Mouse (Mus musculus): ENCODE measurements around the gene Hes2. TPM values are rescaled to one million over a fixed set of nuclear protein-coding genes. Genes with fewer than 3 reads are reported as not detected.

Hes2 gene
- total and polyA plus RNA-seq, 2 experiments from 2014 or later, result not detected

- no peaks in the 10 kb centered on the region for H3K9me3 ChIP-seq (ENCODE audit: low read length)
- 68% methylated on average over 4 of the region's 4 CpGs for WGBS
- peak; percentile 24; the same call in 1 of the 2 replicates for TF ChIP-seq CTCF (IDR thresholded peaks at IDR 0.05; ENCODE audit: low read depth)
- H3K4me2 ChIP-seq (ENCODE audit: low read depth, low read length), result no peak overlapping the region
- H3K9ac ChIP-seq (replicated peaks; ENCODE audit: low read length), result no peak overlapping the region
- ATAC-seq (no peak), DNase-seq (ENCODE audit: low spot score) (no peak)
- H3K27me3 ChIP-seq (ENCODE audit: insufficient read depth, low read length), result peaks cover 66% of the 10 kb centered on the region
- H3K4me3 ChIP-seq (ENCODE audit: low read length), result no peak overlapping the region
- no peaks in the 10 kb centered on the region for H3K36me3 ChIP-seq (ENCODE audit: insufficient read depth, low read length)
- H3K27ac ChIP-seq, result no peak overlapping the region
- peaks cover 5% of the 10 kb centered on the region; the same call in 1 of the 2 replicates for H3K4me1 ChIP-seq (ENCODE audit: insufficient read depth, low read length)
These were observed 3.6 kb upstream of the Hes2 start for GRCm38 (mm10) chr4:152155019-152155418.

- TF ChIP-seq CTCF (IDR thresholded peaks at IDR 0.05; ENCODE audit: low read depth), result peak; percentile 77
- Histone ChIP-seq H3K27ac (no peak overlapping the region), H3K36me3 (ENCODE audit: insufficient read depth, low read length) (no peaks in the 10 kb centered on the region), H3K4me1 (ENCODE audit: insufficient read depth, low read length) (peaks cover 5% of the 10 kb centered on the region; the same call in 1 of the 2 replicates), H3K4me3 (ENCODE audit: low read length) (peak overlapping the region; percentile 14; the same call in 1 of the 2 replicates), H3K4me2 (ENCODE audit: low read depth, low read length) (peak overlapping the region; percentile 16), H3K9me3 (ENCODE audit: low read length) (no peaks in the 10 kb centered on the region), H3K9ac (replicated peaks; ENCODE audit: low read length) (no peak overlapping the region), H3K27me3 (ENCODE audit: insufficient read depth, low read length) (peaks cover 53% of the 10 kb centered on the region)
- WGBS, result 19% methylated on average over 21 of the region's 21 CpGs
- ATAC-seq (no peak), DNase-seq (ENCODE audit: low spot score) (peak; percentile 68)
These were observed 685 bp upstream of the Hes2 start for GRCm38 (mm10) chr4:152157779-152158584.

DNA sequence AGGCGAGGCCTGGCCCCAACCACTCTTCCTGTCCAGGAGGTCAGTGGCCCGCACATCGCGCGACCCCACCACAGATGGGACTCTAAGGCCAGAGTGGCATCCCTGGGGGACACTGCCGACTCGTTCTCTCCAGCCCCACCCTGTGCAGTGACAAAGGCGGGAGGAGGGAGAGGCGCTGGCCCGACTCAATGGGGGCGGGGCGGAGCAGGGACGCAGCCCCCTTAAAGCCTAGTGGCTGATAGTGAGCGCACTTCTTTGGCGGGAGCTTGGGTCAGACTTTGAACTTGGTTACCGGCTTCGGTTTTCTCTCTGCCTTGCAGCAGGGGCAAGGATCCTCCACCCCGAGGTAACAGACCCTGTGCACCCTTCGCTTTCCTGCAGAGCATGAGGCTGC, 615 bp downstream of the Hes2 start:
- H3K27ac ChIP-seq, result no peak overlapping the region
- TF ChIP-seq CTCF (IDR thresholded peaks at IDR 0.05; ENCODE audit: low read depth), result no peak
- H3K27me3 ChIP-seq (ENCODE audit: insufficient read depth, low read length), result peaks cover 42% of the 10 kb centered on the region
- ATAC-seq (no peak), DNase-seq (ENCODE audit: low spot score) (no peak)
- no peak overlapping the region for H3K9ac ChIP-seq (replicated peaks; ENCODE audit: low read length)
- 1% methylated on average over 19 of the region's 19 CpGs for WGBS
- peak overlapping the region; percentile 18 for H3K4me3 ChIP-seq (ENCODE audit: low read length)
- H3K4me1 ChIP-seq (ENCODE audit: insufficient read depth, low read length), result peaks cover 5% of the 10 kb centered on the region; the same call in 1 of the 2 replicates
- peak overlapping the region; percentile 16 for H3K4me2 ChIP-seq (ENCODE audit: low read depth, low read length)
- no peaks in the 10 kb centered on the region for H3K36me3 ChIP-seq (ENCODE audit: insufficient read depth, low read length)
- no peaks in the 10 kb centered on the region for H3K9me3 ChIP-seq (ENCODE audit: low read length)

- H3K27ac ChIP-seq, result no peak overlapping the region
- H3K4me2 ChIP-seq (ENCODE audit: low read depth, low read length), result no peak overlapping the region
- DNase-seq (ENCODE audit: low spot score), result no peak
- no peak overlapping the region for H3K4me3 ChIP-seq (ENCODE audit: low read length)
- H3K4me1 ChIP-seq (ENCODE audit: insufficient read depth, low read length), result peaks cover 5% of the 10 kb centered on the region; the same call in 1 of the 2 replicates
- peaks cover 42% of the 10 kb centered on the region for H3K27me3 ChIP-seq (ENCODE audit: insufficient read depth, low read length)
- TF ChIP-seq CTCF (IDR thresholded peaks at IDR 0.05; ENCODE audit: low read depth), result no peak
- H3K9me3 ChIP-seq (ENCODE audit: low read length), result no peaks in the 10 kb centered on the region
- H3K9ac ChIP-seq (replicated peaks; ENCODE audit: low read length), result no peak overlapping the region
- WGBS, result 39% methylated on average over 4 of the region's 4 CpGs
- no peak for ATAC-seq
- no peaks in the 10 kb centered on the region for H3K36me3 ChIP-seq (ENCODE audit: insufficient read depth, low read length)
These were observed 2.1 kb downstream of the Hes2 start for GRCm38 (mm10) chr4:152160748-152161147.

GRCm38 (mm10) chr4:152161601-152162000, 2.9 kb downstream of the Hes2 start:
- ATAC-seq, result no peak
- TF ChIP-seq CTCF (IDR thresholded peaks at IDR 0.05; ENCODE audit: low read depth), result no peak
- Histone ChIP-seq H3K27ac (no peak overlapping the region), H3K4me1 (ENCODE audit: insufficient read depth, low read length) (peaks cover 5% of the 10 kb centered on the region; the same call in 1 of the 2 replicates), H3K9me3 (ENCODE audit: low read length) (no peaks in the 10 kb centered on the region), H3K27me3 (ENCODE audit: insufficient read depth, low read length) (peaks cover 42% of the 10 kb centered on the region), H3K4me2 (ENCODE audit: low read depth, low read length) (no peak overlapping the region), H3K9ac (replicated peaks; ENCODE audit: low read length) (no peak overlapping the region), H3K4me3 (ENCODE audit: low read length) (no peak overlapping the region), H3K36me3 (ENCODE audit: insufficient read depth, low read length) (no peaks in the 10 kb centered on the region)
- no peak for DNase-seq (ENCODE audit: low spot score)
- 77% methylated on average over 6 of the region's 6 CpGs for WGBS

- Histone ChIP-seq H3K4me1 (ENCODE audit: insufficient read depth, low read length) (peaks cover 5% of the 10 kb centered on the region; the same call in 1 of the 2 replicates), H3K9me3 (ENCODE audit: low read length) (no peaks in the 10 kb centered on the region), H3K27me3 (ENCODE audit: insufficient read depth, low read length) (peaks cover 36% of the 10 kb centered on the region), H3K36me3 (ENCODE audit: insufficient read depth, low read length) (no peaks in the 10 kb centered on the region), H3K27ac (no peak overlapping the region), H3K4me2 (ENCODE audit: low read depth, low read length) (no peak overlapping the region), H3K4me3 (ENCODE audit: low read length) (no peak overlapping the region), H3K9ac (replicated peaks; ENCODE audit: low read length) (no peak overlapping the region)
- DNase-seq (ENCODE audit: low spot score) (no peak), ATAC-seq (no peak)
- WGBS, result 94% methylated on average over 2 of the region's 2 CpGs
- TF ChIP-seq CTCF (IDR thresholded peaks at IDR 0.05; ENCODE audit: low read depth), result no peak
These were observed 4.1 kb downstream of the Hes2 start for GRCm38 (mm10) chr4:152162748-152163147.
